Mouse (Mus musculus): ENCODE measurements around the gene C3. TPM values are rescaled to one million over a fixed set of nuclear protein-coding genes. Genes with fewer than 3 reads are reported as not detected.

C3 gene
- polyA plus RNA-seq, 1 experiment from 2014 or later: 20.2 TPM

GRCm38 (mm10) chr17:57261796-57262195 is 33.9 kb upstream of the C3 start:
- Histone ChIP-seq H3K4me3 (replicated peaks) (no peak overlapping the region), H3K9me3 (no peaks in the 10 kb centered on the region), H3K9ac (no peak overlapping the region), H3K27me3 (replicated peaks) (no peaks in the 10 kb centered on the region), H3K4me1 (peaks cover 12% of the 10 kb centered on the region), H3K36me3 (peaks cover 39% of the 10 kb centered on the region), H3K27ac (no peak overlapping the region), H3K4me2 (no peak overlapping the region)
- no peak for ATAC-seq (ENCODE audit: insufficient read depth, low FRiP score, low read depth)
- 21% methylated on average over 1 of the region's 1 CpGs for WGBS

- Histone ChIP-seq H3K4me2 (no peak overlapping the region), H3K27me3 (replicated peaks) (no peaks in the 10 kb centered on the region), H3K4me3 (replicated peaks) (no peak overlapping the region), H3K9me3 (no peaks in the 10 kb centered on the region), H3K27ac (no peak overlapping the region), H3K9ac (no peak overlapping the region), H3K36me3 (peaks cover 42% of the 10 kb centered on the region), H3K4me1 (peaks cover 12% of the 10 kb centered on the region)
- WGBS: 81% methylated on average over 4 of the region's 4 CpGs
- ATAC-seq (ENCODE audit: insufficient read depth, low FRiP score, low read depth): no peak
These were observed 33.4 kb upstream of the C3 start for GRCm38 (mm10) chr17:57261286-57261685.

- Histone ChIP-seq H3K9ac (no peak overlapping the region), H3K27me3 (replicated peaks) (no peaks in the 10 kb centered on the region), H3K27ac (no peak overlapping the region), H3K36me3 (peaks cover 45% of the 10 kb centered on the region), H3K4me3 (replicated peaks) (no peak overlapping the region), H3K4me1 (peaks cover 9% of the 10 kb centered on the region), H3K9me3 (no peaks in the 10 kb centered on the region), H3K4me2 (no peak overlapping the region)
- no peak for ATAC-seq (ENCODE audit: insufficient read depth, low FRiP score, low read depth)
- 87% methylated on average over 9 of the region's 9 CpGs for WGBS
These were observed 32.4 kb upstream of the C3 start for GRCm38 (mm10) chr17:57260351-57260750.

GRCm38 (mm10) chr17:57259742-57260141 is 31.8 kb upstream of the C3 start:
- H3K27me3 ChIP-seq (replicated peaks): no peaks in the 10 kb centered on the region
- ATAC-seq (ENCODE audit: insufficient read depth, low FRiP score, low read depth): no peak
- H3K36me3 ChIP-seq: peaks cover 51% of the 10 kb centered on the region
- H3K27ac ChIP-seq: no peak overlapping the region
- 87% methylated on average over 8 of the region's 8 CpGs for WGBS
- no peak overlapping the region for H3K4me2 ChIP-seq
- peaks cover 4% of the 10 kb centered on the region for H3K4me1 ChIP-seq
- H3K9me3 ChIP-seq: no peaks in the 10 kb centered on the region
- H3K9ac ChIP-seq: no peak overlapping the region
- H3K4me3 ChIP-seq (replicated peaks): no peak overlapping the region

GRCm38 (mm10) chr17:57258191-57258590 is 30.3 kb upstream of the C3 start:
- no peak overlapping the region for H3K4me3 ChIP-seq (replicated peaks)
- H3K27me3 ChIP-seq (replicated peaks): no peaks in the 10 kb centered on the region
- H3K9me3 ChIP-seq: no peaks in the 10 kb centered on the region
- no peak overlapping the region for H3K27ac ChIP-seq
- H3K36me3 ChIP-seq: peaks cover 59% of the 10 kb centered on the region
- 95% methylated on average over 3 of the region's 3 CpGs for WGBS
- H3K9ac ChIP-seq: no peak overlapping the region
- H3K4me2 ChIP-seq: no peak overlapping the region
- no peak for ATAC-seq (ENCODE audit: insufficient read depth, low FRiP score, low read depth)
- H3K4me1 ChIP-seq: no peaks in the 10 kb centered on the region

GRCm38 (mm10) chr17:57256921-57257485 is 29.1 kb upstream of the C3 start:
- Histone ChIP-seq H3K4me3 (replicated peaks) (no peak overlapping the region), H3K4me1 (no peaks in the 10 kb centered on the region), H3K4me2 (no peak overlapping the region), H3K9ac (no peak overlapping the region), H3K27ac (no peak overlapping the region), H3K27me3 (replicated peaks) (no peaks in the 10 kb centered on the region), H3K36me3 (peaks cover 60% of the 10 kb centered on the region), H3K9me3 (no peaks in the 10 kb centered on the region)
- 91% methylated on average over 22 of the region's 22 CpGs for WGBS
- ATAC-seq (ENCODE audit: insufficient read depth, low FRiP score, low read depth): no peak

- Histone ChIP-seq H3K27me3 (replicated peaks) (no peaks in the 10 kb centered on the region), H3K9ac (no peak overlapping the region), H3K36me3 (peaks cover 46% of the 10 kb centered on the region), H3K4me3 (replicated peaks) (no peak overlapping the region), H3K4me1 (peaks cover 8% of the 10 kb centered on the region; the same call in 1 of the 2 replicates), H3K27ac (no peak overlapping the region), H3K4me2 (no peak overlapping the region), H3K9me3 (no peaks in the 10 kb centered on the region)
- ATAC-seq (ENCODE audit: insufficient read depth, low FRiP score, low read depth): no peak
- 93% methylated on average over 14 of the region's 14 CpGs for WGBS
These were observed 27.4 kb upstream of the C3 start for GRCm38 (mm10) chr17:57255354-57255753.

GRCm38 (mm10) chr17:57253306-57253705 is 25.4 kb upstream of the C3 start:
- Histone ChIP-seq H3K4me2 (no peak overlapping the region), H3K36me3 (peaks cover 30% of the 10 kb centered on the region), H3K9ac (no peak overlapping the region), H3K27ac (no peak overlapping the region), H3K4me3 (replicated peaks) (no peak overlapping the region), H3K27me3 (replicated peaks) (no peaks in the 10 kb centered on the region), H3K9me3 (no peaks in the 10 kb centered on the region), H3K4me1 (peaks cover 15% of the 10 kb centered on the region)
- ATAC-seq (ENCODE audit: insufficient read depth, low FRiP score, low read depth): no peak
- WGBS: 59% methylated on average over 6 of the region's 6 CpGs

- peak overlapping the region; percentile 87; the same call in 1 of the 2 replicates for H3K4me3 ChIP-seq (replicated peaks)
- H3K9me3 ChIP-seq: no peaks in the 10 kb centered on the region
- no peak overlapping the region for H3K27ac ChIP-seq
- peaks cover 19% of the 10 kb centered on the region; the same call in 1 of the 2 replicates for H3K36me3 ChIP-seq
- peak overlapping the region; percentile 91; the same call in 1 of the 2 replicates for H3K4me2 ChIP-seq
- H3K27me3 ChIP-seq (replicated peaks): no peaks in the 10 kb centered on the region
- ATAC-seq (ENCODE audit: insufficient read depth, low FRiP score, low read depth): no peak
- 92% methylated on average over 3 of the region's 3 CpGs for WGBS
- H3K4me1 ChIP-seq: peaks cover 20% of the 10 kb centered on the region
- H3K9ac ChIP-seq: no peak overlapping the region
These were observed 23.5 kb upstream of the C3 start for GRCm38 (mm10) chr17:57251431-57251830.

- peaks cover 18% of the 10 kb centered on the region; the same call in 1 of the 2 replicates for H3K36me3 ChIP-seq
- H3K27ac ChIP-seq: peak overlapping the region; percentile 88
- 2% methylated on average over 33 of the region's 33 CpGs for WGBS
- H3K9me3 ChIP-seq: no peaks in the 10 kb centered on the region
- H3K4me2 ChIP-seq: peak overlapping the region; percentile 91
- peaks cover 21% of the 10 kb centered on the region for H3K4me1 ChIP-seq
- no peak for ATAC-seq (ENCODE audit: insufficient read depth, low FRiP score, low read depth)
- peak overlapping the region; percentile 60 for H3K9ac ChIP-seq
- H3K27me3 ChIP-seq (replicated peaks): no peaks in the 10 kb centered on the region
- H3K4me3 ChIP-seq (replicated peaks): peak overlapping the region; percentile 87
These were observed 22.7 kb upstream of the C3 start for GRCm38 (mm10) chr17:57250461-57251160.

- H3K4me1 ChIP-seq: peaks cover 21% of the 10 kb centered on the region
- H3K9ac ChIP-seq: peak within 1 kb of the TSS; percentile 60
- peak within 1 kb of the TSS; percentile 91 for H3K4me2 ChIP-seq
- peak within 1 kb of the TSS; percentile 92 for H3K27ac ChIP-seq
- under 1% methylated on average over 52 of the region's 52 CpGs for whole genome bisulfite sequencing
- no peaks in the 10 kb centered on the region for H3K27me3 ChIP-seq (replicated peaks)
- 0 out of 2 replicates have a peak, but pooled peaks cover 14% of the 10 kb centered on the region for H3K36me3 ChIP-seq
- peak; percentile 32 for ATAC-seq (ENCODE audit: insufficient read depth, low FRiP score, low read depth)
- H3K4me3 ChIP-seq (replicated peaks): peak within 1 kb of the TSS; percentile 87
- no peaks in the 10 kb centered on the region for H3K9me3 ChIP-seq
These were observed 21.5 kb upstream of the C3 start, which contains the start of gene Trip10 for GRCm38 (mm10) chr17:57249186-57250181. Trip10 (plus strand) TSS chr17:57249455.

Data from stomach, embryonic 15.5 days (tissue).